Mouse (Mus musculus) intestine, embryonic 16.5 days (tissue): ENCODE results near the gene Cdh16. TPM values are rescaled to one million over a fixed set of nuclear protein-coding genes. Genes with fewer than 3 reads are reported as not detected.
A peak's percentile ranks its signal among the peaks of the same experiment; 100 is the strongest.

Source experiments
- ATAC-seq: fragments of 200-750 bp; cut with Nextera tagmentation; 2 replicates; pipeline ENCODE4 v1.8.0; 2017; ENCODE audit warnings: moderate TSS enrichment, moderate library complexity
- H3K27ac ChIP-seq: fragments of 300-500 bp; sonication (generic); 2 replicates; pipeline ENCODE4 v1.5.1; 2014; ENCODE audit warnings: mild to moderate bottlenecking, low read length
- H3K27me3 ChIP-seq: fragments of 300-500 bp; sonication (generic); replicated peaks from 2 replicates; pipeline ENCODE4 v1.6.1; 2014; ENCODE audit warnings: low read length, control low read depth, mixed read lengths; ENCODE audit not compliant: control insufficient read depth, insufficient read depth
- H3K36me3 ChIP-seq: fragments of 300-500 bp; sonication (generic); 2 replicates; pipeline ENCODE4 v1.6.1; 2014; ENCODE audit warnings: low read length, control low read depth; ENCODE audit not compliant: control insufficient read depth, insufficient read depth
- H3K4me1 ChIP-seq: fragments of 300-500 bp; sonication (generic); 2 replicates; pipeline ENCODE4 v1.6.1; 2014; ENCODE audit warnings: low read length, control low read depth, mixed read lengths; ENCODE audit not compliant: control insufficient read depth, insufficient read depth
- H3K4me2 ChIP-seq: fragments of 300-500 bp; sonication (generic); 2 replicates; pipeline ENCODE4 v1.6.1; 2014; ENCODE audit warnings: low read depth, low read length, control low read depth
- H3K4me3 ChIP-seq: fragments of 300-500 bp; sonication (generic); 2 replicates; pipeline ENCODE4 v1.5.1; 2014; ENCODE audit warnings: mild to moderate bottlenecking, low read length
- H3K9ac ChIP-seq: fragments of 300-500 bp; sonication (generic); 2 replicates; pipeline ENCODE4 v1.6.1; 2014; ENCODE audit warnings: low read depth, low read length
- H3K9me3 ChIP-seq: fragments of 300-500 bp; sonication (generic); 2 replicates; pipeline ENCODE4 v1.6.1; 2016; ENCODE audit warnings: low read length, control low read depth; ENCODE audit not compliant: control insufficient read depth
- WGBS: fragments of 180-500 bp; shearing (Covaris S2); extraction: QIAGEN DNeasy Blood & Tissue Kit; methylation state at CpG from one replicate; pipeline ENCODE4 v1.1.7; 2014; 5-methylcytosine and 5-hydroxymethylcytosine counted together
- polyA plus RNA-seq: library from polyadenylated mRNA; unstranded; fragments of >200 nt; fragmentation: Nextera tagmentation; extraction: Ambion mirVana; gene quantifications from 2 replicates; pipeline ENCODE4 v1.2.1, GENCODE M21; 2015

The Cdh16 gene
- polyA plus RNA-seq, 1 experiment from 2014 or later = 0.31 TPM

- Histone ChIP-seq H3K4me1 (peaks cover 6% of the 10 kb centered on the region), H3K27me3 (peaks cover 9% of the 10 kb centered on the region), H3K9me3 (no peaks in the 10 kb centered on the region), H3K9ac (no peak overlapping the region), H3K36me3 (no peaks in the 10 kb centered on the region), H3K4me3 (no peak overlapping the region), H3K4me2 (no peak overlapping the region), H3K27ac (no peak overlapping the region)
- WGBS = 78% methylated on average over 4 of the region's 4 CpGs
- no peak for ATAC-seq
These were observed 3.0 kb upstream of the Cdh16 start for GRCm38 (mm10) chr8:104627065-104627740.

GRCm38 (mm10) chr8:104620765-104621164, 3.4 kb downstream of the Cdh16 start:
- H3K4me2 ChIP-seq = no peak overlapping the region
- 71% methylated on average over 5 of the region's 5 CpGs for WGBS
- no peak overlapping the region for H3K4me3 ChIP-seq
- no peaks in the 10 kb centered on the region for H3K27me3 ChIP-seq
- H3K36me3 ChIP-seq = no peaks in the 10 kb centered on the region
- H3K9ac ChIP-seq = no peak overlapping the region
- no peaks in the 10 kb centered on the region for H3K4me1 ChIP-seq
- no peaks in the 10 kb centered on the region for H3K9me3 ChIP-seq
- no peak for ATAC-seq
- H3K27ac ChIP-seq = no peak overlapping the region

DNA sequence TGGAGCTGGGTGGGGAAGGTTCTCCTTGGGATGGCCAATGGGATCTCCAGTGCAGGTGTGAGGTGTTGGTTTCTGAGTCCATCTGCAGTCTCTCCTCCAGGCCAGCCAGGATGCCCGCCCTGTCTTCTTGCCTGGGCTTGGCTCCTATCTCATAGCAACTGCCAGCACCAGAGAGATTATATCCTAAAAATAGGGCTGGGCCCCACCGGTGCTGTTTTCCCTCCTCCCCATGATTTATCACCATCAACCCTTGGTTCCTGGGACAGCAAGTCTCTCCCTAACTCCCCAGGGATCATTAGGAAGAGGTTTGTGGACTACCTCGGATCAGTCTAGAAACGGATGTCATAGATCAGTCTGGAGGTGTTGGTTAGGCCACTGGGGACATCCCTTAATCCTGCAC, 11.1 kb downstream of the Cdh16 start:
- no peak for ATAC-seq
- Histone ChIP-seq H3K27ac (no peak overlapping the region), H3K9ac (no peak overlapping the region), H3K4me3 (no peak overlapping the region), H3K9me3 (no peaks in the 10 kb centered on the region), H3K36me3 (no peaks in the 10 kb centered on the region), H3K27me3 (no peaks in the 10 kb centered on the region), H3K4me1 (no peaks in the 10 kb centered on the region), H3K4me2 (no peak overlapping the region)
- WGBS = 82% methylated on average over 4 of the region's 4 CpGs

DNA sequence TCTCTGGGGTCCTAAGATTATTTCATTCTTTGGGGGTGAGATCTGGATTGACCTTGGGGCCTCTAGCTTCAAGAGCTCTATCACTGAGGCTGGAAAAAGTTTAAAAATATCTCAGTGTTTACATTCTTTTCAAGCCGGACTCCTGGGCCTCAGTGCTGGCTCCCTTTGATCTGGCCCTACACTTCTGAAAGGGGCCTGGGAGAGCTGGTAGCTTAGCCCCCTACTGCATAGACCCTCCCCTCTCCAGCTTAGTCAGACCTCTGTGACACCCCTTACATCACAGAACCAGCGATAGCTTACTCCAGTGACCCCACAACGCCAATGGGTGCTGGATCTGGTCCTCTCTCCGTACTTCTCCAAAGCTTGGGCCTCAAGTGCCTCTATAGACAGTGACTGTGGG, 12.6 kb downstream of the Cdh16 start:
- Histone ChIP-seq H3K4me2 (no peak overlapping the region), H3K4me1 (peaks cover 2% of the 10 kb centered on the region; the same call in 1 of the 2 replicates), H3K9me3 (no peaks in the 10 kb centered on the region), H3K36me3 (no peaks in the 10 kb centered on the region), H3K27me3 (no peaks in the 10 kb centered on the region), H3K4me3 (no peak overlapping the region), H3K27ac (no peak overlapping the region), H3K9ac (no peak overlapping the region)
- ATAC-seq = no peak
- WGBS = 46% methylated on average over 4 of the region's 4 CpGs

GRCm38 (mm10) chr8:104610185-104610766, 13.9 kb downstream of the Cdh16 start:
- Histone ChIP-seq H3K4me3 (no peak overlapping the region), H3K9ac (no peak overlapping the region), H3K36me3 (no peaks in the 10 kb centered on the region), H3K27ac (no peak overlapping the region), H3K4me1 (peaks cover 4% of the 10 kb centered on the region; the same call in 1 of the 2 replicates), H3K9me3 (no peaks in the 10 kb centered on the region), H3K4me2 (no peak overlapping the region), H3K27me3 (no peaks in the 10 kb centered on the region)
- WGBS = 64% methylated on average over 12 of the region's 12 CpGs
- no peak for ATAC-seq

- 71% methylated on average over 8 of the region's 8 CpGs for WGBS
- no peak overlapping the region for H3K27ac ChIP-seq
- H3K9ac ChIP-seq = no peak overlapping the region
- H3K27me3 ChIP-seq = no peaks in the 10 kb centered on the region
- no peaks in the 10 kb centered on the region for H3K9me3 ChIP-seq
- H3K36me3 ChIP-seq = no peaks in the 10 kb centered on the region
- H3K4me3 ChIP-seq = no peak overlapping the region
- peaks cover 4% of the 10 kb centered on the region; the same call in 1 of the 2 replicates for H3K4me1 ChIP-seq
- ATAC-seq = no peak
- H3K4me2 ChIP-seq = no peak overlapping the region
These were observed 15.0 kb downstream of the Cdh16 start for GRCm38 (mm10) chr8:104609222-104609621.

- ATAC-seq = no peak
- no peak overlapping the region for H3K27ac ChIP-seq
- 74% methylated on average over 2 of the region's 2 CpGs for WGBS
These were observed 16.3 kb downstream of the Cdh16 start for GRCm38 (mm10) chr8:104607944-104608343.

GRCm38 (mm10) chr8:104606329-104606728, 17.9 kb downstream of the Cdh16 start:
- Histone ChIP-seq H3K27ac (no peak overlapping the region), H3K4me2 (no peak overlapping the region), H3K9ac (no peak overlapping the region), H3K27me3 (no peaks in the 10 kb centered on the region), H3K36me3 (no peaks in the 10 kb centered on the region), H3K9me3 (no peaks in the 10 kb centered on the region), H3K4me3 (no peak overlapping the region), H3K4me1 (peaks cover 13% of the 10 kb centered on the region)
- ATAC-seq = peak; percentile 15; the same call in 1 of the 2 replicates
- WGBS = 30% methylated on average over 6 of the region's 6 CpGs

More at GRCm38 (mm10) chr8:104607944-104608343, 16.3 kb downstream of the Cdh16 start:
- Histone ChIP-seq H3K4me1 (peaks cover 4% of the 10 kb centered on the region; the same call in 1 of the 2 replicates), H3K4me3 (no peak overlapping the region), H3K36me3 (no peaks in the 10 kb centered on the region), H3K9me3 (no peaks in the 10 kb centered on the region), H3K4me2 (no peak overlapping the region), H3K9ac (no peak overlapping the region), H3K27me3 (no peaks in the 10 kb centered on the region)

GRCm38 (mm10) chr8:104603245-104603593, 21.0 kb downstream of the Cdh16 start:
- Histone ChIP-seq H3K4me1 (peaks cover 16% of the 10 kb centered on the region), H3K4me3 (no peak overlapping the region), H3K36me3 (no peaks in the 10 kb centered on the region), H3K9ac (no peak overlapping the region), H3K4me2 (no peak overlapping the region), H3K27me3 (no peaks in the 10 kb centered on the region), H3K9me3 (no peaks in the 10 kb centered on the region), H3K27ac (no peak overlapping the region)
- WGBS = 69% methylated on average over 4 of the region's 4 CpGs
- no peak for ATAC-seq
